Mouse (Mus musculus): Measurements from ENCODE around the gene Batf. TPM values are rescaled to one million over a fixed set of nuclear protein-coding genes. Genes with fewer than 3 reads are reported as not detected.
A peak's percentile ranks its signal among the peaks of the same experiment; 100 is the strongest.

The Batf gene
- polyA plus RNA-seq (2015; fragmentation: Nextera tagmentation; extraction: Ambion mirVana) = 4.3 and 4.7 TPM in 2 replicates

GRCm38 (mm10) chr12:85686466-85687216 is at the start of gene Batf:
Gene Batf (plus strand): TSS chr12:85686669.
- DNase-seq (no peak), ATAC-seq (ENCODE audit: low read depth) (no peak)
- H3K4me1 ChIP-seq (replicated peaks) = peaks cover 11% of the 10 kb centered on the region
- H3K9ac ChIP-seq = peak within 1 kb of the TSS; percentile 49
- no peaks in the 10 kb centered on the region for H3K27me3 ChIP-seq
- peak within 1 kb of the TSS; percentile 55 for H3K4me2 ChIP-seq
- no peak within 1 kb of the TSS for H3K27ac ChIP-seq
- WGBS (ENCODE audit: insufficient replicate concordance) = 5% methylated on average over 22 of the region's 22 CpGs
- peak within 1 kb of the TSS; percentile 43 for H3K4me3 ChIP-seq (replicated peaks)
- no peaks in the 10 kb centered on the region for H3K36me3 ChIP-seq
- no peaks in the 10 kb centered on the region for H3K9me3 ChIP-seq (replicated peaks)

- Histone ChIP-seq H3K36me3 (no peaks in the 10 kb centered on the region), H3K9me3 (replicated peaks) (no peaks in the 10 kb centered on the region), H3K4me1 (replicated peaks) (peaks cover 16% of the 10 kb centered on the region), H3K4me2 (no peak overlapping the region), H3K9ac (no peak overlapping the region), H3K27ac (no peak overlapping the region), H3K27me3 (no peaks in the 10 kb centered on the region), H3K4me3 (replicated peaks) (no peak overlapping the region)
- no peak for DNase-seq
- ATAC-seq (ENCODE audit: low read depth) = no peak
- 52% methylated on average over 9 of the region's 9 CpGs for WGBS (ENCODE audit: insufficient replicate concordance)
Observed at GRCm38 (mm10) chr12:85637932-85638331, 48.5 kb upstream of the Batf start.

GRCm38 (mm10) chr12:85638541-85639325 is 47.7 kb upstream of the Batf start:
- H3K27ac ChIP-seq = no peak overlapping the region

GRCm38 (mm10) chr12:85639326-85640008 is 47.0 kb upstream of the Batf start:
- Histone ChIP-seq H3K27ac (no peak overlapping the region), H3K36me3 (no peaks in the 10 kb centered on the region), H3K4me2 (no peak overlapping the region), H3K4me3 (replicated peaks) (no peak overlapping the region), H3K9ac (no peak overlapping the region), H3K9me3 (replicated peaks) (no peaks in the 10 kb centered on the region), H3K27me3 (no peaks in the 10 kb centered on the region), H3K4me1 (replicated peaks) (peaks cover 16% of the 10 kb centered on the region)
- DNase-seq (no peak), ATAC-seq (ENCODE audit: low read depth) (no peak)
- 73% methylated on average over 12 of the region's 12 CpGs for WGBS (ENCODE audit: insufficient replicate concordance)

More at GRCm38 (mm10) chr12:85638541-85639325, 47.7 kb upstream of the Batf start:
- H3K27me3 ChIP-seq = no peaks in the 10 kb centered on the region
- no peak overlapping the region for H3K4me2 ChIP-seq
- ATAC-seq (ENCODE audit: low read depth) = no peak
- 66% methylated on average over 20 of the region's 20 CpGs for WGBS (ENCODE audit: insufficient replicate concordance)
- no peaks in the 10 kb centered on the region for H3K9me3 ChIP-seq (replicated peaks)
- H3K36me3 ChIP-seq = no peaks in the 10 kb centered on the region
- no peak overlapping the region for H3K4me3 ChIP-seq (replicated peaks)
- H3K4me1 ChIP-seq (replicated peaks) = peaks cover 16% of the 10 kb centered on the region
- no peak for DNase-seq
- no peak overlapping the region for H3K9ac ChIP-seq

GRCm38 (mm10) chr12:85640852-85641563 is 45.5 kb upstream of the Batf start:
- Histone ChIP-seq H3K4me1 (replicated peaks) (peaks cover 16% of the 10 kb centered on the region), H3K27me3 (no peaks in the 10 kb centered on the region), H3K36me3 (no peaks in the 10 kb centered on the region), H3K27ac (no peak overlapping the region), H3K9me3 (replicated peaks) (no peaks in the 10 kb centered on the region), H3K4me3 (replicated peaks) (no peak overlapping the region), H3K9ac (no peak overlapping the region), H3K4me2 (no peak overlapping the region)
- no peak for DNase-seq
- ATAC-seq (ENCODE audit: low read depth) = no peak
- WGBS (ENCODE audit: insufficient replicate concordance) = 24% methylated on average over 10 of the region's 10 CpGs

- Histone ChIP-seq H3K4me2 (no peak overlapping the region), H3K36me3 (no peaks in the 10 kb centered on the region), H3K4me3 (replicated peaks) (no peak overlapping the region), H3K27ac (no peak overlapping the region), H3K9ac (no peak overlapping the region), H3K4me1 (replicated peaks) (peaks cover 16% of the 10 kb centered on the region), H3K27me3 (no peaks in the 10 kb centered on the region), H3K9me3 (replicated peaks) (no peaks in the 10 kb centered on the region)
- DNase-seq = no peak
- no peak for ATAC-seq (ENCODE audit: low read depth)
- WGBS (ENCODE audit: insufficient replicate concordance) = 41% methylated on average over 4 of the region's 4 CpGs
Observed at GRCm38 (mm10) chr12:85641564-85641931, 44.9 kb upstream of the Batf start.

- no peak overlapping the region for H3K4me2 ChIP-seq
- H3K36me3 ChIP-seq = no peaks in the 10 kb centered on the region
- no peak overlapping the region for H3K27ac ChIP-seq
- H3K27me3 ChIP-seq = no peaks in the 10 kb centered on the region
- DNase-seq (no peak), ATAC-seq (ENCODE audit: low read depth) (no peak)
- no peak overlapping the region for H3K4me3 ChIP-seq (replicated peaks)
- 57% methylated on average over 5 of the region's 5 CpGs for WGBS (ENCODE audit: insufficient replicate concordance)
- H3K4me1 ChIP-seq (replicated peaks) = peaks cover 16% of the 10 kb centered on the region
- no peaks in the 10 kb centered on the region for H3K9me3 ChIP-seq (replicated peaks)
- H3K9ac ChIP-seq = no peak overlapping the region
Observed at GRCm38 (mm10) chr12:85643735-85644134, 42.7 kb upstream of the Batf start.

GRCm38 (mm10) chr12:85645664-85646063 is 40.8 kb upstream of the Batf start:
- Histone ChIP-seq H3K27ac (no peak overlapping the region), H3K36me3 (no peaks in the 10 kb centered on the region), H3K9me3 (replicated peaks) (no peaks in the 10 kb centered on the region), H3K9ac (no peak overlapping the region), H3K4me2 (no peak overlapping the region), H3K4me3 (replicated peaks) (no peak overlapping the region), H3K4me1 (replicated peaks) (peaks cover 9% of the 10 kb centered on the region), H3K27me3 (no peaks in the 10 kb centered on the region)
- WGBS (ENCODE audit: insufficient replicate concordance) = 65% methylated on average over 4 of the region's 4 CpGs
- ATAC-seq (ENCODE audit: low read depth) = no peak
- DNase-seq = no peak

- Histone ChIP-seq H3K9ac (no peak overlapping the region), H3K4me1 (replicated peaks) (no peaks in the 10 kb centered on the region), H3K36me3 (no peaks in the 10 kb centered on the region), H3K27ac (no peak overlapping the region), H3K4me2 (no peak overlapping the region), H3K9me3 (replicated peaks) (no peaks in the 10 kb centered on the region), H3K27me3 (no peaks in the 10 kb centered on the region), H3K4me3 (replicated peaks) (no peak overlapping the region)
- ATAC-seq (ENCODE audit: low read depth) = no peak
- WGBS (ENCODE audit: insufficient replicate concordance) = 29% methylated on average over 10 of the region's 10 CpGs
- DNase-seq = no peak
Observed at GRCm38 (mm10) chr12:85647346-85647745, 39.1 kb upstream of the Batf start.

- Histone ChIP-seq H3K4me1 (replicated peaks) (no peaks in the 10 kb centered on the region), H3K9ac (no peak overlapping the region), H3K27me3 (no peaks in the 10 kb centered on the region), H3K9me3 (replicated peaks) (no peaks in the 10 kb centered on the region), H3K4me2 (no peak overlapping the region), H3K4me3 (replicated peaks) (no peak overlapping the region), H3K27ac (no peak overlapping the region), H3K36me3 (no peaks in the 10 kb centered on the region)
- ATAC-seq (ENCODE audit: low read depth) (no peak), DNase-seq (no peak)
- WGBS (ENCODE audit: insufficient replicate concordance) = 19% methylated on average over 1 of the region's 1 CpGs
Observed at GRCm38 (mm10) chr12:85647955-85648354, 38.5 kb upstream of the Batf start.

- Histone ChIP-seq H3K9ac (no peak overlapping the region), H3K36me3 (no peaks in the 10 kb centered on the region), H3K4me1 (replicated peaks) (no peaks in the 10 kb centered on the region), H3K9me3 (replicated peaks) (no peaks in the 10 kb centered on the region), H3K4me3 (replicated peaks) (no peak overlapping the region), H3K27ac (no peak overlapping the region), H3K4me2 (no peak overlapping the region), H3K27me3 (no peaks in the 10 kb centered on the region)
- no peak for ATAC-seq (ENCODE audit: low read depth)
- 22% methylated on average over 2 of the region's 2 CpGs for WGBS (ENCODE audit: insufficient replicate concordance)
- DNase-seq = no peak
Observed at GRCm38 (mm10) chr12:85659319-85659718, 27.1 kb upstream of the Batf start.

All from liver, embryonic 13.5 days (tissue).